Mouse (Mus musculus) lung, postnatal 0 days (tissue): ENCODE data around the gene Ccnt2.

Experiments used
- CTCF ChIP-seq: IDR thresholded peaks from 2 replicates; pipeline ENCODE4 v1.5.1; 2016; ENCODE audit warnings: antibody characterized with exemption, mild to moderate bottlenecking
- EP300 ChIP-seq: IDR thresholded peaks from 2 replicates; pipeline ENCODE4 v1.6.1; 2016; ENCODE audit warnings: antibody characterized with exemption, mild to moderate bottlenecking, control low read depth

DNA sequence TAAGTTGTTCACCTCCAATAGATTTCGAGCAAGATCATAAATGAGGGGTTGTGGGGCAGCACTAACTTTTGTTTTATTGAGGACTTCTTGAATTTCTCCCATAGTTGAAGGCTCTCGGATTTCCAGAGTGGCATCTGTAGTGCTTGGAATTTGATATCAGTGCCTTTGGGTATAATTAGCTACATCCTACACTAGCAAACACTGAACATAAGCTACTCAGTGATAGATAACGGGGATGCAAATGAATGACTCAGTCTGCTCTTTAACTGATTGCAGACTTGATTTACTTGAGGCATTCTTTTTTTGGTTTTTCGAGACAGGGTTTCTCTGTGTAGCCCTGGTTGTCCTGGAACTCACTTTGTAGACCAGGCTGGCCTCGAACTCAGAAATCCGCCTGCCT is 15.0 kb downstream of the Ccnt2 start:
- TF ChIP-seq CTCF (no peak), EP300 (no peak)
